Mouse (Mus musculus): ENCODE data around the gene Phlpp2. TPM values are rescaled to one million over a fixed set of nuclear protein-coding genes. Genes with fewer than 3 reads are reported as not detected.
A peak's percentile ranks its signal among the peaks of the same experiment; 100 is the strongest.

Phlpp2 gene
- polyA plus RNA-seq, 1 experiment = 23.5 TPM

GRCm38 (mm10) chr8:109920406-109921390, 52.4 kb downstream of the Phlpp2 start:
- no peaks in the 10 kb centered on the region; the same call in 1 of the 2 replicates for H3K4me1 ChIP-seq (ENCODE audit: control insufficient read depth, insufficient read depth, low read length)
- TF ChIP-seq CTCF (IDR thresholded peaks at IDR 0.05; ENCODE audit: extremely low read depth, insufficient read depth, low read length) = no peak
- TF ChIP-seq POLR2A (IDR thresholded peaks at IDR 0.05; ENCODE audit: extremely low read depth, insufficient read depth, low read length) = no peak
- no peak overlapping the region for H3K27ac ChIP-seq (ENCODE audit: insufficient read depth, low read length)
- no peak overlapping the region for H3K4me3 ChIP-seq (ENCODE audit: insufficient read depth, low read length)

GRCm38 (mm10) chr8:109941606-109942360, 73.4 kb downstream of the Phlpp2 start:
- Histone ChIP-seq H3K27ac (ENCODE audit: insufficient read depth, low read length) (no peak overlapping the region), H3K4me1 (ENCODE audit: control insufficient read depth, insufficient read depth, low read length) (no peaks in the 10 kb centered on the region), H3K4me3 (ENCODE audit: insufficient read depth, low read length) (no peak overlapping the region)
- no peak for TF ChIP-seq POLR2A (IDR thresholded peaks at IDR 0.05; ENCODE audit: extremely low read depth, insufficient read depth, low read length)
- no peak for TF ChIP-seq CTCF (IDR thresholded peaks at IDR 0.05; ENCODE audit: extremely low read depth, insufficient read depth, low read length)

- H3K4me3 ChIP-seq (ENCODE audit: insufficient read depth, low read length) = no peak overlapping the region
- TF ChIP-seq CTCF (IDR thresholded peaks at IDR 0.05; ENCODE audit: extremely low read depth, insufficient read depth, low read length) (no peak), POLR2A (IDR thresholded peaks at IDR 0.05; ENCODE audit: extremely low read depth, insufficient read depth, low read length) (no peak)
- H3K27ac ChIP-seq (ENCODE audit: insufficient read depth, low read length) = no peak overlapping the region
- no peaks in the 10 kb centered on the region for H3K4me1 ChIP-seq (ENCODE audit: control insufficient read depth, insufficient read depth, low read length)
These were observed 76.9 kb downstream of the Phlpp2 start for GRCm38 (mm10) chr8:109945153-109945632.

- TF ChIP-seq POLR2A (IDR thresholded peaks at IDR 0.05; ENCODE audit: extremely low read depth, insufficient read depth, low read length) (no peak), CTCF (IDR thresholded peaks at IDR 0.05; ENCODE audit: extremely low read depth, insufficient read depth, low read length) (no peak)
- Histone ChIP-seq H3K4me1 (ENCODE audit: control insufficient read depth, insufficient read depth, low read length) (no peaks in the 10 kb centered on the region; the same call in 1 of the 2 replicates), H3K4me3 (ENCODE audit: insufficient read depth, low read length) (no peak overlapping the region)
These were observed 77.4 kb downstream of the Phlpp2 start for GRCm38 (mm10) chr8:109945694-109946093.

GRCm38 (mm10) chr8:109946272-109946671, 77.9 kb downstream of the Phlpp2 start:
- no peak for TF ChIP-seq POLR2A (IDR thresholded peaks at IDR 0.05; ENCODE audit: extremely low read depth, insufficient read depth, low read length)
- TF ChIP-seq CTCF (IDR thresholded peaks at IDR 0.05; ENCODE audit: extremely low read depth, insufficient read depth, low read length) = no peak
- Histone ChIP-seq H3K4me3 (ENCODE audit: insufficient read depth, low read length) (no peak overlapping the region), H3K27ac (ENCODE audit: insufficient read depth, low read length) (no peak overlapping the region), H3K4me1 (ENCODE audit: control insufficient read depth, insufficient read depth, low read length) (no peaks in the 10 kb centered on the region; the same call in 1 of the 2 replicates)

More at GRCm38 (mm10) chr8:109945694-109946093, 77.4 kb downstream of the Phlpp2 start:
- no peak overlapping the region for H3K27ac ChIP-seq (ENCODE audit: insufficient read depth, low read length)

- peak overlapping the region; percentile 52 for H3K4me3 ChIP-seq (ENCODE audit: insufficient read depth, low read length)
- peaks cover 2% of the 10 kb centered on the region for H3K4me1 ChIP-seq (ENCODE audit: control insufficient read depth, insufficient read depth, low read length)
- no peak overlapping the region; the same call in 1 of the 2 replicates for H3K27ac ChIP-seq (ENCODE audit: insufficient read depth, low read length)
- TF ChIP-seq POLR2A (IDR thresholded peaks at IDR 0.05; ENCODE audit: extremely low read depth, insufficient read depth, low read length) (no peak), CTCF (IDR thresholded peaks at IDR 0.05; ENCODE audit: extremely low read depth, insufficient read depth, low read length) (peak; percentile 72)
These were observed 79.3 kb downstream of the Phlpp2 start for GRCm38 (mm10) chr8:109947447-109948284.

GRCm38 (mm10) chr8:109948285-109948564, 79.9 kb downstream of the Phlpp2 start:
- H3K4me1 ChIP-seq (ENCODE audit: control insufficient read depth, insufficient read depth, low read length) = peaks cover 2% of the 10 kb centered on the region
- H3K27ac ChIP-seq (ENCODE audit: insufficient read depth, low read length) = no peak overlapping the region; the same call in 1 of the 2 replicates
- peak overlapping the region; percentile 52 for H3K4me3 ChIP-seq (ENCODE audit: insufficient read depth, low read length)
- no peak for TF ChIP-seq POLR2A (IDR thresholded peaks at IDR 0.05; ENCODE audit: extremely low read depth, insufficient read depth, low read length)
- no peak for TF ChIP-seq CTCF (IDR thresholded peaks at IDR 0.05; ENCODE audit: extremely low read depth, insufficient read depth, low read length)

- TF ChIP-seq POLR2A (IDR thresholded peaks at IDR 0.05; ENCODE audit: extremely low read depth, insufficient read depth, low read length) (no peak), CTCF (IDR thresholded peaks at IDR 0.05; ENCODE audit: extremely low read depth, insufficient read depth, low read length) (no peak)
- H3K4me3 ChIP-seq (ENCODE audit: insufficient read depth, low read length) = no peak overlapping the region
- H3K27ac ChIP-seq (ENCODE audit: insufficient read depth, low read length) = peak overlapping the region; percentile 33; the same call in 1 of the 2 replicates
- peaks cover 2% of the 10 kb centered on the region for H3K4me1 ChIP-seq (ENCODE audit: control insufficient read depth, insufficient read depth, low read length)
These were observed 83.8 kb downstream of the Phlpp2 start for GRCm38 (mm10) chr8:109952171-109952570.
